Mouse (Mus musculus) small intestine, adult 2 months (tissue): ENCODE results near the gene Cracr2a. TPM values are rescaled to one million over a fixed set of nuclear protein-coding genes. Genes with fewer than 3 reads are reported as not detected.
A peak's percentile ranks its signal among the peaks of the same experiment; 100 is the strongest.

ENCODE experiments used
- H3K27ac ChIP-seq: fragments of 200-500 bp; 2 replicates; pipeline ENCODE4 v1.5.1; 2012; ENCODE audit warnings: low read depth, low read length, control low read depth, inconsistent platforms; ENCODE audit not compliant: insufficient read depth
- H3K27me3 ChIP-seq: fragments of 200-500 bp; 2 replicates; pipeline ENCODE4 v1.6.1; 2012; ENCODE audit warnings: mild to moderate bottlenecking, moderate library complexity, low read length, inconsistent platforms; ENCODE audit not compliant: control insufficient read depth, insufficient read depth
- H3K36me3 ChIP-seq: fragments of 200-500 bp; 2 replicates; pipeline ENCODE4 v1.6.1; 2012; ENCODE audit warnings: mild to moderate bottlenecking, low read length, control low read depth, inconsistent platforms; ENCODE audit not compliant: control insufficient read depth, insufficient read depth
- H3K4me1 ChIP-seq: fragments of 200-500 bp; 2 replicates; pipeline ENCODE4 v1.6.1; 2012; ENCODE audit warnings: low read length, inconsistent platforms, mixed read lengths; ENCODE audit not compliant: control insufficient read depth, insufficient read depth, insufficient read length
- H3K4me3 ChIP-seq: fragments of 200-500 bp; 2 replicates; pipeline ENCODE4 v1.5.1; 2012; ENCODE audit warnings: low read depth, mild to moderate bottlenecking, control low read depth, inconsistent platforms, low read length, moderate library complexity
- CTCF ChIP-seq: fragments of 200-500 bp; IDR thresholded peaks from 2 replicates; pipeline ENCODE4 v1.5.1; 2012; ENCODE audit warnings: low read depth, mild to moderate bottlenecking, control low read depth, inconsistent platforms, low read length, moderate library complexity, mixed read lengths; ENCODE audit not compliant: insufficient replicate concordance, insufficient read length; ENCODE audit errors: extremely low read depth
- POLR2A ChIP-seq: fragments of 200-500 bp; IDR thresholded peaks from 2 replicates; pipeline ENCODE4 v1.6.1; 2012; ENCODE audit warnings: low read depth, mild to moderate bottlenecking, control low read depth, inconsistent platforms, low read length, moderate library complexity
- WGBS: fragments of 180-500 bp; shearing (Covaris S2); methylation state at CpG from one replicate; pipeline ENCODE4 v1.1.7; 2018; 5-methylcytosine and 5-hydroxymethylcytosine counted together
- polyA plus RNA-seq: library from polyadenylated mRNA; depleted of rRNA; stranded (reverse); fragments of >200 nt; gene quantifications from 2 replicates; pipeline ENCODE4 v1.2.3, GENCODE M21; 2012

Cracr2a gene
- polyA plus RNA-seq, 1 experiment = 7.0 TPM

DNA sequence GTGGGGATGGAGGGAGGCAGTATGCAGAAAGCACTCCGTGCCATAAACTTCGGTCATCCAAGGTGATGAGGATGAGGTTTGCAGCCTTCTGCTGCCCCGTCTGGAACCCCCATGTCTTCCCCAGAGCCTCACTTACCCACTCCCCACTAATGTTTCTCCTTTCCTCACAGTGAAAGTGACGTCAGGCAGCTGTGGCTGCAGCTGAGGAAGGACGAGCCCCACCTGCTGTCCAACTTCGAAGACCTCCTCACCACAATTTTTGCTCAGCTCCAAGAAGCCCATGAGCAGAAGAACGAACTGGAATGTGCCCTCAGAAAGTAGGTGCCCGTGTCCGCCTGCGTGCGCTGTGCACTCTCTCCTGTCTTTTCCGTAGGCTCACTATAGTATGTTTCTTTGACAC, 50.1 kb downstream of the Cracr2a start:
- no peaks in the 10 kb centered on the region for H3K4me1 ChIP-seq
- H3K4me3 ChIP-seq = no peak overlapping the region
- 87% methylated on average over 12 of the region's 12 CpGs for WGBS

GRCm38 (mm10) chr6:127614083-127614984, 53.2 kb downstream of the Cracr2a start:
- Histone ChIP-seq H3K36me3 (peaks cover 5% of the 10 kb centered on the region; the same call in 1 of the 2 replicates), H3K27me3 (no peaks in the 10 kb centered on the region), H3K4me1 (no peaks in the 10 kb centered on the region), H3K27ac (no peak overlapping the region), H3K4me3 (no peak overlapping the region)
- TF ChIP-seq POLR2A = no peak
- TF ChIP-seq CTCF = no peak
- 78% methylated on average over 13 of the region's 13 CpGs for WGBS

More for the DNA sequence above, 50.1 kb downstream of the Cracr2a start:
- Histone ChIP-seq H3K27me3 (no peaks in the 10 kb centered on the region), H3K27ac (no peak overlapping the region), H3K36me3 (peaks cover 7% of the 10 kb centered on the region; the same call in 1 of the 2 replicates)
- TF ChIP-seq CTCF = no peak
- TF ChIP-seq POLR2A = no peak

DNA sequence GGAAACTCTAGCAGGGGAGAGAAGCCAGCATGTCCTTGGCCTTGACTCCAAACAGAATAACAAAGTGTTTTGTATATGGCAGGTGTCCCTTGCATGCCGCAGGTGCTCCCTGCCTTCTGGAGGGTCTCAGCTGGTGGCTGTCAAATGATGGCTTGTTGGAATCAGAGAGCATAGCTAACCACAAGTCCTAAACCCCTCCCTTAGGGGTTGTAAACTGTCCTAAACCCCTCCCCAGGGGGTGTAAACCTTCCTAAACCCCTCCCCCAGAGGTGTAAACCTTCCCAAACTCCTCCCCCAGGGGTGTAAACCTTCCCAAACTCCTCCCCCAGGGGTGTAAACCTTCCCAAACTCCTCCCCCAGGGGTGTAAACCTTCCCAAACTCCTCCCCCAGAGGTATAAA, 55.5 kb downstream of the Cracr2a start:
- Histone ChIP-seq H3K27me3 (no peaks in the 10 kb centered on the region), H3K36me3 (no peaks in the 10 kb centered on the region), H3K27ac (no peak overlapping the region), H3K4me1 (no peaks in the 10 kb centered on the region), H3K4me3 (no peak overlapping the region)
- no peak for TF ChIP-seq POLR2A
- TF ChIP-seq CTCF = no peak
- 94% methylated on average over 1 of the region's 1 CpGs for WGBS

GRCm38 (mm10) chr6:127617258-127618025, 56.3 kb downstream of the Cracr2a start:
- H3K27me3 ChIP-seq = no peaks in the 10 kb centered on the region
- no peaks in the 10 kb centered on the region for H3K4me1 ChIP-seq
- no peak overlapping the region for H3K27ac ChIP-seq
- H3K4me3 ChIP-seq = no peak overlapping the region
- H3K36me3 ChIP-seq = no peaks in the 10 kb centered on the region
- TF ChIP-seq POLR2A = no peak
- TF ChIP-seq CTCF = peak; percentile 63; the same call in 1 of the 2 replicates
- 45% methylated on average over 10 of the region's 10 CpGs for WGBS

DNA sequence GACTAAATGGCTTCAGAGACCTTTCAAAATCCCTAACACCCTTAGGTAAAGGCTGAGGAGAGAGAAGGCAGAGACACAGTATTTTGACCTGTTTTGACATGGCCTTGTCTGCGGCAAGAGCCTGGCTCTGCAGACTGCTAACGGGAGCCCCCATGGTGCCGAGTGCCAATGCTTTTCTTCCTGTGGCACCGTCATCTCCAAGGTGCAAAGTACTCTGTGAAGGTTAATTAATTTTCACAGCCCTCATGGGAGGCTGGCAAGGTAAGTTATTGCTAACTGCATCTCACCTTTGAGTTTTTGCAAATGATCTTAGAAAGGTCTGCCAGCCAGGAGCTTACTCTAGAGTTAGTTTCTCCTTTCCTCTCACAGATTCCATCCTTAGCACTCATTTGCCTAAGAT, 57.5 kb downstream of the Cracr2a start:
- no peak overlapping the region for H3K4me3 ChIP-seq
- no peaks in the 10 kb centered on the region for H3K27me3 ChIP-seq
- no peaks in the 10 kb centered on the region for H3K36me3 ChIP-seq
- no peak for TF ChIP-seq POLR2A
- TF ChIP-seq CTCF = no peak
- WGBS = 88% methylated on average over 4 of the region's 4 CpGs
- H3K27ac ChIP-seq = no peak overlapping the region
- H3K4me1 ChIP-seq = no peaks in the 10 kb centered on the region

- WGBS = 40% methylated on average over 5 of the region's 5 CpGs
- no peak overlapping the region for H3K27ac ChIP-seq
- TF ChIP-seq CTCF (peak; percentile 74; the same call in 1 of the 2 replicates), POLR2A (no peak)
These were observed 64.0 kb downstream of the Cracr2a start for GRCm38 (mm10) chr6:127625135-127625534.

GRCm38 (mm10) chr6:127627453-127627852, 66.3 kb downstream of the Cracr2a start:
- H3K27ac ChIP-seq = no peak overlapping the region
- H3K4me1 ChIP-seq = no peaks in the 10 kb centered on the region
- TF ChIP-seq POLR2A (no peak), CTCF (no peak)
- no peak overlapping the region for H3K4me3 ChIP-seq
- no peaks in the 10 kb centered on the region for H3K27me3 ChIP-seq
- no peaks in the 10 kb centered on the region for H3K36me3 ChIP-seq
- 80% methylated on average over 9 of the region's 9 CpGs for WGBS

More at GRCm38 (mm10) chr6:127625135-127625534, 64.0 kb downstream of the Cracr2a start:
- Histone ChIP-seq H3K27me3 (no peaks in the 10 kb centered on the region), H3K4me1 (no peaks in the 10 kb centered on the region), H3K36me3 (no peaks in the 10 kb centered on the region), H3K4me3 (no peak overlapping the region)
